Mouse (Mus musculus): ENCODE measurements at regions not wholly inside any gene's neighbourhood (a gene's known extent, or its start where the extent isn't known, plus 50 kb on each side); places are given as distances from the start of the nearest gene placed in this dataset.

- Histone ChIP-seq H3K4me1 (ENCODE audit: insufficient read depth) (no peaks in the 10 kb centered on the region), H3K4me2 (ENCODE audit: low read depth, low read length) (no peak overlapping the region), H3K4me3 (ENCODE audit: low read depth, low read length) (no peak overlapping the region), H3K36me3 (replicated peaks; ENCODE audit: insufficient read depth, low read length) (no peaks in the 10 kb centered on the region), H3K27me3 (ENCODE audit: insufficient read depth, low read length) (no peaks in the 10 kb centered on the region), H3K27ac (ENCODE audit: low read depth) (no peak overlapping the region), H3K9me3 (ENCODE audit: low read length) (no peaks in the 10 kb centered on the region), H3K9ac (replicated peaks) (no peak overlapping the region)
- 82% methylated on average over 5 of the region's 5 CpGs for WGBS (ENCODE audit: insufficient replicate concordance)
- TF ChIP-seq CTCF (IDR thresholded peaks at IDR 0.05; ENCODE audit: low read depth) (no peak), EP300 (IDR thresholded peaks at IDR 0.05; ENCODE audit: low read depth) (no peak)
- DNase-seq: no peak
- ATAC-seq: no peak
Measured at GRCm38 (mm10) chr10:70824461-70824860, 168.7 kb upstream of the Phyhipl start.

- 51% methylated on average over 2 of the region's 2 CpGs for WGBS (ENCODE audit: insufficient replicate concordance)
- no peak overlapping the region for H3K4me3 ChIP-seq (ENCODE audit: low read depth, low read length)
- DNase-seq (no peak), ATAC-seq (no peak)
- H3K36me3 ChIP-seq (replicated peaks; ENCODE audit: insufficient read depth, low read length): no peaks in the 10 kb centered on the region
- no peaks in the 10 kb centered on the region for H3K4me1 ChIP-seq (ENCODE audit: insufficient read depth)
- H3K27ac ChIP-seq (ENCODE audit: low read depth): no peak overlapping the region
- H3K27me3 ChIP-seq (ENCODE audit: insufficient read depth, low read length): no peaks in the 10 kb centered on the region
- H3K9me3 ChIP-seq (ENCODE audit: low read length): no peaks in the 10 kb centered on the region
- no peak overlapping the region for H3K9ac ChIP-seq (replicated peaks)
- TF ChIP-seq CTCF (IDR thresholded peaks at IDR 0.05; ENCODE audit: low read depth): no peak
- TF ChIP-seq EP300 (IDR thresholded peaks at IDR 0.05; ENCODE audit: low read depth): no peak
- no peak overlapping the region for H3K4me2 ChIP-seq (ENCODE audit: low read depth, low read length)
Measured at GRCm38 (mm10) chr10:70819951-70820350, 164.2 kb upstream of the Phyhipl start.

GRCm38 (mm10) chr10:70814354-70815131, 158.8 kb upstream of the Phyhipl start:
- no peak overlapping the region for H3K4me3 ChIP-seq (ENCODE audit: low read depth, low read length)
- DNase-seq: no peak
- no peaks in the 10 kb centered on the region for H3K4me1 ChIP-seq (ENCODE audit: insufficient read depth)
- no peaks in the 10 kb centered on the region for H3K9me3 ChIP-seq (ENCODE audit: low read length)
- ATAC-seq: no peak
- H3K36me3 ChIP-seq (replicated peaks; ENCODE audit: insufficient read depth, low read length): no peaks in the 10 kb centered on the region
- H3K27ac ChIP-seq (ENCODE audit: low read depth): no peak overlapping the region
- TF ChIP-seq CTCF (IDR thresholded peaks at IDR 0.05; ENCODE audit: low read depth) (0 out of 2 replicates have a peak, but pooled peaks have one; percentile 27), EP300 (IDR thresholded peaks at IDR 0.05; ENCODE audit: low read depth) (no peak)
- H3K27me3 ChIP-seq (ENCODE audit: insufficient read depth, low read length): no peaks in the 10 kb centered on the region
- H3K4me2 ChIP-seq (ENCODE audit: low read depth, low read length): no peak overlapping the region
- 61% methylated on average over 15 of the region's 15 CpGs for WGBS (ENCODE audit: insufficient replicate concordance)
- no peak overlapping the region for H3K9ac ChIP-seq (replicated peaks)

- Histone ChIP-seq H3K9me3 (ENCODE audit: low read length) (no peaks in the 10 kb centered on the region), H3K27ac (ENCODE audit: low read depth) (no peak overlapping the region), H3K9ac (replicated peaks) (no peak overlapping the region), H3K4me3 (ENCODE audit: low read depth, low read length) (no peak overlapping the region), H3K4me2 (ENCODE audit: low read depth, low read length) (no peak overlapping the region), H3K27me3 (ENCODE audit: insufficient read depth, low read length) (no peaks in the 10 kb centered on the region), H3K36me3 (replicated peaks; ENCODE audit: insufficient read depth, low read length) (no peaks in the 10 kb centered on the region), H3K4me1 (ENCODE audit: insufficient read depth) (no peaks in the 10 kb centered on the region)
- ATAC-seq (no peak), DNase-seq (no peak)
- no peak for TF ChIP-seq EP300 (IDR thresholded peaks at IDR 0.05; ENCODE audit: low read depth)
- TF ChIP-seq CTCF (IDR thresholded peaks at IDR 0.05; ENCODE audit: low read depth): no peak
- WGBS (ENCODE audit: insufficient replicate concordance): 65% methylated on average over 3 of the region's 3 CpGs
Measured at GRCm38 (mm10) chr10:70809411-70809810, 153.6 kb upstream of the Phyhipl start.

GRCm38 (mm10) chr10:70806786-70807385, 151.1 kb upstream of the Phyhipl start:
- Histone ChIP-seq H3K9ac (replicated peaks) (no peak overlapping the region), H3K4me1 (ENCODE audit: insufficient read depth) (no peaks in the 10 kb centered on the region), H3K4me3 (ENCODE audit: low read depth, low read length) (no peak overlapping the region), H3K27ac (ENCODE audit: low read depth) (no peak overlapping the region), H3K4me2 (ENCODE audit: low read depth, low read length) (no peak overlapping the region), H3K27me3 (ENCODE audit: insufficient read depth, low read length) (no peaks in the 10 kb centered on the region), H3K9me3 (ENCODE audit: low read length) (no peaks in the 10 kb centered on the region), H3K36me3 (replicated peaks; ENCODE audit: insufficient read depth, low read length) (no peaks in the 10 kb centered on the region)
- no peak for TF ChIP-seq EP300 (IDR thresholded peaks at IDR 0.05; ENCODE audit: low read depth)
- no peak for TF ChIP-seq CTCF (IDR thresholded peaks at IDR 0.05; ENCODE audit: low read depth)
- WGBS (ENCODE audit: insufficient replicate concordance): 55% methylated on average over 9 of the region's 9 CpGs
- DNase-seq: no peak
- no peak for ATAC-seq

GRCm38 (mm10) chr10:70800736-70801306, 145.1 kb upstream of the Phyhipl start:
- TF ChIP-seq CTCF (IDR thresholded peaks at IDR 0.05; ENCODE audit: low read depth): no peak
- no peak for TF ChIP-seq EP300 (IDR thresholded peaks at IDR 0.05; ENCODE audit: low read depth)
- Histone ChIP-seq H3K36me3 (replicated peaks; ENCODE audit: insufficient read depth, low read length) (no peaks in the 10 kb centered on the region), H3K4me1 (ENCODE audit: insufficient read depth) (no peaks in the 10 kb centered on the region), H3K9me3 (ENCODE audit: low read length) (no peaks in the 10 kb centered on the region), H3K27ac (ENCODE audit: low read depth) (no peak overlapping the region), H3K4me2 (ENCODE audit: low read depth, low read length) (no peak overlapping the region), H3K4me3 (ENCODE audit: low read depth, low read length) (no peak overlapping the region), H3K27me3 (ENCODE audit: insufficient read depth, low read length) (no peaks in the 10 kb centered on the region), H3K9ac (replicated peaks) (no peak overlapping the region)
- ATAC-seq (no peak), DNase-seq (no peak)
- WGBS (ENCODE audit: insufficient replicate concordance): 53% methylated on average over 11 of the region's 11 CpGs
